Mouse (Mus musculus) cerebellum, adult 2 months (tissue): ENCODE measurements around the gene Plekhg4. TPM values are rescaled to one million over a fixed set of nuclear protein-coding genes. Genes with fewer than 3 reads are reported as not detected.

Experiments used
- DNase-seq, 2 experiments: peaks; one replicate each; pipeline ENCODE4 v3.0.0; 2021
- H3K27ac ChIP-seq: fragments of 200-500 bp; 2 replicates; pipeline ENCODE4 v1.5.1; 2012; ENCODE audit warnings: low read length, control low read depth, inconsistent platforms; ENCODE audit not compliant: insufficient read depth
- H3K27me3 ChIP-seq: fragments of 200-500 bp; 2 replicates; pipeline ENCODE4 v1.6.1; 2012; ENCODE audit warnings: inconsistent platforms, mild to moderate bottlenecking, low read length, moderate library complexity; ENCODE audit not compliant: control insufficient read depth, insufficient read depth
- H3K4me1 ChIP-seq: fragments of 200-500 bp; 2 replicates; pipeline ENCODE4 v1.6.1; 2011; ENCODE audit warnings: low read length; ENCODE audit not compliant: control insufficient read depth, insufficient read depth
- H3K4me3 ChIP-seq: fragments of 200-500 bp; replicated peaks from 2 replicates; pipeline ENCODE3; 2011; ENCODE audit warnings: mild to moderate bottlenecking, low read depth, low read length, control low read depth; ENCODE audit not compliant: insufficient read depth
- CTCF ChIP-seq: fragments of 200-500 bp; IDR thresholded peaks from 2 replicates; pipeline ENCODE4 v1.5.1; 2011; ENCODE audit warnings: low read depth, mild to moderate bottlenecking, control low read depth, low read length, moderate library complexity, borderline replicate concordance; ENCODE audit not compliant: insufficient read depth
- POLR2A ChIP-seq: fragments of 200-500 bp; IDR thresholded peaks from 2 replicates; pipeline ENCODE4 v1.6.1; 2011; ENCODE audit warnings: low read length, control low read depth, borderline replicate concordance; ENCODE audit not compliant: insufficient read depth
- WGBS: fragments of 180-500 bp; shearing (Covaris S2); methylation state at CpG from one replicate; pipeline ENCODE4 v1.1.7; 2018; 5-methylcytosine and 5-hydroxymethylcytosine counted together
- polyA plus RNA-seq: library from polyadenylated mRNA; depleted of rRNA; stranded (reverse); fragments of >200 nt; gene quantifications from 2 replicates; pipeline ENCODE4 v1.2.3, GENCODE M21; 2012

Plekhg4 gene
- polyA plus RNA-seq, 1 experiment = 11.0 TPM

- H3K27ac ChIP-seq = no peak overlapping the region
- WGBS = 22% methylated on average over 19 of the region's 19 CpGs
- H3K4me3 ChIP-seq = no peak overlapping the region
- H3K27me3 ChIP-seq = no peaks in the 10 kb centered on the region
- peaks cover 23% of the 10 kb centered on the region for H3K4me1 ChIP-seq
- TF ChIP-seq POLR2A = no peak
- no peak for TF ChIP-seq CTCF
- peak; percentile 40 to 52 for DNase-seq
Measured at GRCm38 (mm10) chr8:105378673-105379072, 5.6 kb downstream of the Plekhg4 start.

DNA sequence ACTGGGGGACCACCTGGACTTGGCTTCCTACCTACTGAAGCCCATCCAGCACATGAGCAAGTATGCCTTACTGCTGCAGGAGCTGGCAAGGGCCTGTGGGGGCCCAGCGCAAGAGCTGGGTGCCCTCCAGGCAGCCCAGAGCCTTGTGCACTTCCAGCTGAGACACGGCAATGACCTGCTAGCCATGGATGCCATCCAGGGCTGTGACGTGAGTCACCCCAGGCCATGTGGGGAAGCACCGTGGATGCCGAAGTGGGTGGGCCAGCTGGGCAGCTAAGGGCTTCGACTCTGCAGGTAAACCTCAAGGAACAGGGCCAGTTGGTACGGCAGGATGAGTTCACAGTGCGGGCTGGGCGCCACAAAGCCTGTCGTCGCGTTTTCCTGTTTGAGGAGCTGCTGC lies 7.2 kb downstream of the Plekhg4 start:
- H3K4me3 ChIP-seq = no peak overlapping the region
- no peaks in the 10 kb centered on the region for H3K27me3 ChIP-seq
- WGBS = 41% methylated on average over 12 of the region's 12 CpGs
- no peak overlapping the region for H3K27ac ChIP-seq
- H3K4me1 ChIP-seq = peaks cover 17% of the 10 kb centered on the region
- no peak for TF ChIP-seq CTCF
- no peak for DNase-seq

DNA sequence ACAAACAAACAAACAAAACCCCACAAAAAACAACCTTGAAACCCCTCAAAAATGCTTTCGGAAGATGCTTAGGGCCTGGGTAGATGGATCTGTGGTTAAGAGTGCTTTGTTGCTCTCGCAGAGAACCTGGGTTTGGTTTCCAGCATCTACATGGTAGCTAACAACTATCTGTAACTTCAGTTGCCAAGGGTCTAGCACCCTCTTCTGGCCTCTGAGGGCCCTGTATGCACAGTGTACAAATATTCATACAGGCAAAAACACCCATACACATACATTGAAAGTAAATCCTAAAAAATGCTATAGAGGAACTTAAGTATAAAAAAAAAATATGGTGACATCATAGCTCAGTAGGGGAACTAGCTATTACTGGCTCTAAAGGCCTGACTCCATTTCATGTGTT lies 11.0 kb downstream of the Plekhg4 start:
- Histone ChIP-seq H3K4me1 (peaks cover 14% of the 10 kb centered on the region; the same call in 1 of the 2 replicates), H3K4me3 (no peak overlapping the region), H3K27ac (no peak overlapping the region), H3K27me3 (no peaks in the 10 kb centered on the region)
- no peak for DNase-seq
- 99% methylated on average over 2 of the region's 2 CpGs for WGBS
- TF ChIP-seq CTCF = no peak
- TF ChIP-seq POLR2A = no peak

- peaks cover 4% of the 10 kb centered on the region; the same call in 1 of the 2 replicates for H3K4me1 ChIP-seq
- no peak overlapping the region for H3K27ac ChIP-seq
- WGBS = 18% methylated on average over 1 of the region's 1 CpGs
- no peak for TF ChIP-seq POLR2A
- TF ChIP-seq CTCF = no peak
- no peaks in the 10 kb centered on the region; the same call in 1 of the 2 replicates for H3K27me3 ChIP-seq
- peak in 1 of 2 experiments; percentile 49 for DNase-seq
- no peak overlapping the region for H3K4me3 ChIP-seq
Measured at GRCm38 (mm10) chr8:105387151-105387550, 14.1 kb downstream of the Plekhg4 start.

GRCm38 (mm10) chr8:105389096-105389495 lies 16.0 kb downstream of the Plekhg4 start:
- WGBS = 69% methylated on average over 6 of the region's 6 CpGs
- TF ChIP-seq POLR2A = no peak
- no peak for TF ChIP-seq CTCF
- H3K27ac ChIP-seq = no peak overlapping the region
- no peak overlapping the region for H3K4me3 ChIP-seq
- no peak for DNase-seq
- peaks cover 4% of the 10 kb centered on the region; the same call in 1 of the 2 replicates for H3K4me1 ChIP-seq
- H3K27me3 ChIP-seq = no peaks in the 10 kb centered on the region; the same call in 1 of the 2 replicates

DNA sequence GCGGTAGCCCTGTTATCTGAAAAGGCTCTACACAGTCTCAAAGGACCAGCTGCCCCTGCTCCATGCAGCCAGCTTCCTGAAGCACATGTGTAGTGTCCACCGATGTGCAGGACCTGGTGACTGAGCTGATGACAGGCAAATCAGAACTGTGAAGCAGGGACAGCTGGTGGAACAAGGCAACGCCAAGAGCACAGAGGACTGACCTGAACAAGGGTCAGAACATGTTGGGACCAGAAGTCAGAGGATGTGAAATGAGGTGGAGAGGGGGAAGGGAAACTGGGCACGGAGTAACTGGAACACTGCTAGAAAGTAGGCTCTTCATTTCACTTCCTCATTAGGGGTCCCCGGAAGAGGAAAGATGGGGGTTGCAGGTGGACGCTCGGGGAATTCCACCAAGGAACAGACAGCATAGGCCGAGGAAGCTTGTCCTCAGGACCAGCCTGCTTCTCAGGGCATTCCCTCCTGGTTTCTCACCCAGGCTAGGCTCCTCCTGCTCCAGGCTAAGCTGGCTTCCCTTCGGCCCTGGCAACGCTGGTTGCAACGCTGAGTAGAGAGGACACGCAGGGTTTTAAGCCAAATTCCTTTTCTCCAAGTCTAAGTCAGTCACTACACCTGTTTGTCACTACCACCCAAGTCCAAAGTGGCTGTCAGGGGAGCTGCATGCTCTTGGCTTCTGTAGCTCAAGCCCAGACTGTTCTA lies 20.2 kb downstream of the Plekhg4 start:
- 70% methylated on average over 12 of the region's 12 CpGs for WGBS

DNA sequence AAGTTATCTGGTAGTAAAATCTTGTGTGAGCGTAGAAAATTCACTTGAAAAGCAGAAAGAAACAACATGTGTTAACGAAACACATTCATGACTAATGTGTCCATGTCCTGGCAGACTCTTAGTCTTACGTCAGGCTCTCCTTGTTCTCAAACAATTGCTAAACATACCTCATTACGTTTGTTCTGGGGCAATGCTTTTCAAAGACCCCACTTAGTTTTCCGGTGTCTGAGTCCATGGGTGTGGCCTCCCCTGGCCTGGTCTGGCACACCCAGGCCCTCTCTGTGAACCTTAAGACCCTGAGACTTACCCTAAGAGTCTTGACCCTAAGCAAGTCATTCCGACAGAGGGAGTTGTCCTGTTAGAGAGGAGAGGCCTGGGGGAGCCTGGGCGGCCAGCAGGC lies 20.8 kb downstream of the Plekhg4 start:
- Histone ChIP-seq H3K27me3 (no peaks in the 10 kb centered on the region; the same call in 1 of the 2 replicates), H3K4me3 (no peak overlapping the region), H3K27ac (no peak overlapping the region), H3K4me1 (no peaks in the 10 kb centered on the region)
- TF ChIP-seq POLR2A (no peak), CTCF (no peak)
- 84% methylated on average over 7 of the region's 7 CpGs for WGBS
- no peak for DNase-seq

More for the DNA sequence above, 20.2 kb downstream of the Plekhg4 start:
- Histone ChIP-seq H3K4me1 (no peaks in the 10 kb centered on the region), H3K27ac (no peak overlapping the region), H3K4me3 (no peak overlapping the region), H3K27me3 (no peaks in the 10 kb centered on the region; the same call in 1 of the 2 replicates)
- TF ChIP-seq CTCF = no peak
- TF ChIP-seq POLR2A = no peak
- DNase-seq = no peak

GRCm38 (mm10) chr8:105397747-105398146 lies 24.7 kb downstream of the Plekhg4 start:
- Histone ChIP-seq H3K27me3 (no peaks in the 10 kb centered on the region), H3K4me1 (peaks cover 3% of the 10 kb centered on the region; the same call in 1 of the 2 replicates), H3K4me3 (no peak overlapping the region), H3K27ac (no peak overlapping the region)
- peak; percentile 62; the same call in 1 of the 2 replicates for TF ChIP-seq CTCF
- no peak for TF ChIP-seq POLR2A
- 38% methylated on average over 3 of the region's 3 CpGs for WGBS
- peak; percentile 49 to 62 for DNase-seq
